Comparison of ENCODE assay signal across 28 mouse cellular contexts in genomic region chr1:137387509-137387908, GRCm38 (mm10).
DNase-seq lines count a peak whose midpoint lies in the region; ATAC-seq and TF ChIP-seq lines count a peak whose summit lies in the region.
"Had no signal": no experiment of that assay in that cellular context is flagged by ENCODE, and none has a peak within 500 bp of the region (broad histone marks: within the 10 kb centered on the region; RNA-seq: fewer than 3 reads in every experiment).

No protein-coding gene starts in this region.

- H3K4me1 ChIP-seq in midbrain, embryonic 10.5 days = no peaks in the 10 kb centered on the region
- H3K4me1 ChIP-seq in midbrain, postnatal 0 days (ENCODE audit: insufficient read depth, low read length) = no peaks in the 10 kb centered on the region
- H3K4me1 ChIP-seq: embryonic facial prominence, embryonic 13.5 days; embryonic facial prominence, embryonic 15.5 days; forebrain, embryonic 10.5 days; forebrain, embryonic 12.5 days had no signal

- no peak for DNase-seq in midbrain, embryonic 10.5 days (ENCODE audit: low spot score)
- no peak for DNase-seq in midbrain, postnatal 0 days (ENCODE audit: low spot score)
- DNase-seq in ES-CJ7 (ENCODE audit: low read depth, low spot score) (peak; percentile 80), R1 (ENCODE audit: low read depth, low spot score) (peak; percentile 80), ZHBTc4 (ENCODE audit: low read depth, low spot score) (peak; percentile 70)
- DNase-seq in thymus, postnatal 14 days = no peak
- DNase-seq: adrenal gland, adult 2 months; adrenal gland, postnatal 10 days; adrenal gland, postnatal 25 days; B cell, adult 2 months; cerebellum, adult 11 months; cerebellum, adult 18-20 months; cerebellum, adult 8-10 months; cerebellum, adult 9-11 months; cerebellum, postnatal 14 days; cerebellum, postnatal 36 days; embryo, embryonic 11 days had no signal

- 51% methylated on average over 4 of the region's 4 CpGs for WGBS in midbrain, embryonic 10.5 days
- WGBS in midbrain, postnatal 0 days = 41% methylated on average over 4 of the region's 4 CpGs

- H3K27me3 ChIP-seq in midbrain, embryonic 10.5 days (ENCODE audit: low read depth, poor library complexity, severe bottlenecking) = no peaks in the 10 kb centered on the region
- no peaks in the 10 kb centered on the region for H3K27me3 ChIP-seq in midbrain, postnatal 0 days (ENCODE audit: insufficient read depth, low read length)
- H3K27me3 ChIP-seq: embryonic facial prominence, embryonic 13.5 days; embryonic facial prominence, embryonic 15.5 days; forebrain, embryonic 12.5 days; Patski had no signal

- no peak overlapping the region for H3K9ac ChIP-seq in midbrain, postnatal 0 days (replicated peaks; ENCODE audit: low read length, poor library complexity, severe bottlenecking)
- H3K9ac ChIP-seq: embryonic facial prominence, embryonic 13.5 days; embryonic facial prominence, embryonic 15.5 days; forebrain, embryonic 12.5 days had no signal

- H3K4me3 ChIP-seq in midbrain, embryonic 10.5 days = no peak overlapping the region
- H3K4me3 ChIP-seq in midbrain, postnatal 0 days (ENCODE audit: low read depth, low read length) = no peak overlapping the region
- H3K4me3 ChIP-seq: embryonic facial prominence, embryonic 13.5 days; embryonic facial prominence, embryonic 15.5 days; erythroblast, embryonic 14.5 days; forebrain, embryonic 10.5 days; forebrain, embryonic 12.5 days had no signal

- no peak overlapping the region for H3K4me2 ChIP-seq in midbrain, postnatal 0 days (ENCODE audit: low read depth, low read length, poor library complexity, severe bottlenecking)
- H3K4me2 ChIP-seq: embryonic facial prominence, embryonic 13.5 days; embryonic facial prominence, embryonic 15.5 days; forebrain, embryonic 12.5 days had no signal

- ATAC-seq in midbrain, postnatal 0 days (ENCODE audit: low FRiP score) = no peak
- ATAC-seq in megakaryocyte progenitor cell, adult 5-6 weeks (replicated peaks; ENCODE audit: poor library complexity) = no peak
- ATAC-seq: CD4-positive, CD25-positive, alpha-beta regulatory T cell, adult 4 months; forebrain, embryonic 14.5 days; forebrain, embryonic 16.5 days; Patski had no signal

- no peak for TF ChIP-seq CTCF in midbrain, postnatal 0 days (IDR thresholded peaks at IDR 0.05)

- no peaks in the 10 kb centered on the region for H3K9me3 ChIP-seq in midbrain, embryonic 10.5 days (replicated peaks)
- no peaks in the 10 kb centered on the region for H3K9me3 ChIP-seq in midbrain, postnatal 0 days (ENCODE audit: low read length)
- H3K9me3 ChIP-seq: embryonic facial prominence, embryonic 13.5 days; embryonic facial prominence, embryonic 15.5 days; forebrain, embryonic 10.5 days; forebrain, embryonic 12.5 days had no signal

- H3K36me3 ChIP-seq in midbrain, embryonic 10.5 days = no peaks in the 10 kb centered on the region
- H3K36me3 ChIP-seq in midbrain, postnatal 0 days (ENCODE audit: insufficient read depth, low read length) = no peaks in the 10 kb centered on the region
- H3K36me3 ChIP-seq: embryonic facial prominence, embryonic 13.5 days; embryonic facial prominence, embryonic 15.5 days; forebrain, embryonic 10.5 days; forebrain, embryonic 12.5 days; G1E had no signal

- 0 out of 2 replicates have a peak overlapping the region, but pooled peaks have one; percentile 23 for H3K27ac ChIP-seq in midbrain, embryonic 10.5 days (replicated peaks)
- H3K27ac ChIP-seq in midbrain, postnatal 0 days (ENCODE audit: low read depth, low read length) = no peak overlapping the region
- H3K27ac ChIP-seq: embryonic facial prominence, embryonic 13.5 days; embryonic facial prominence, embryonic 15.5 days; forebrain, embryonic 10.5 days; forebrain, embryonic 12.5 days had no signal

Comparison
In these comparisons a context has a peak if more than half of its experiments do, and no peak if none do; other contexts are left out.
1. DNase-seq: peak in ES-CJ7 (single experiment), R1 (single experiment) and ZHBTc4 (single experiment); none in midbrain, embryonic 10.5 days (single experiment), midbrain, postnatal 0 days (single experiment) and thymus, postnatal 14 days (single experiment).